Mouse (Mus musculus): ENCODE results near the gene Slamf1. TPM values are rescaled to one million over a fixed set of nuclear protein-coding genes. Genes with fewer than 3 reads are reported as not detected.

Slamf1 gene
- polyA plus RNA-seq, 1 experiment: 4.5 TPM

GRCm38 (mm10) chr1:171848201-171848600 is 81.3 kb downstream of the Slamf1 start:
- TF ChIP-seq CTCF (IDR thresholded peaks at IDR 0.05; ENCODE audit: extremely low read depth, insufficient read depth, insufficient read length, insufficient replicate concordance) (no peak), POLR2A (IDR thresholded peaks at IDR 0.05; ENCODE audit: low read depth, low read length) (no peak)
- Histone ChIP-seq H3K4me1 (ENCODE audit: control insufficient read depth, insufficient read depth, insufficient read length) (peaks cover 21% of the 10 kb centered on the region), H3K27ac (ENCODE audit: insufficient read depth, low read length) (peak overlapping the region; percentile 29; the same call in 1 of the 2 replicates), H3K27me3 (ENCODE audit: control insufficient read depth, insufficient read depth, low read length) (no peaks in the 10 kb centered on the region), H3K36me3 (ENCODE audit: control insufficient read depth, insufficient read depth, low read length) (peaks cover 6% of the 10 kb centered on the region), H3K4me3 (ENCODE audit: extremely low read depth, insufficient read depth, insufficient read length) (no peak overlapping the region)
- no peak for DNase-seq (ENCODE audit: low read depth in 1 of 2, low spot score in 2 of 2)

- peaks cover 7% of the 10 kb centered on the region for H3K36me3 ChIP-seq (ENCODE audit: control insufficient read depth, insufficient read depth, low read length)
- no peak overlapping the region for H3K27ac ChIP-seq (ENCODE audit: insufficient read depth, low read length)
- no peak for TF ChIP-seq POLR2A (IDR thresholded peaks at IDR 0.05; ENCODE audit: low read depth, low read length)
- no peak for TF ChIP-seq CTCF (IDR thresholded peaks at IDR 0.05; ENCODE audit: extremely low read depth, insufficient read depth, insufficient read length, insufficient replicate concordance)
- WGBS: 38% methylated on average over 4 of the region's 4 CpGs
- peak in 1 of 2 experiments; percentile 70 for DNase-seq (ENCODE audit: low read depth in 1 of 2, low spot score in 2 of 2)
- no peak overlapping the region for H3K4me3 ChIP-seq (ENCODE audit: extremely low read depth, insufficient read depth, insufficient read length)
- H3K27me3 ChIP-seq (ENCODE audit: control insufficient read depth, insufficient read depth, low read length): no peaks in the 10 kb centered on the region
- H3K4me1 ChIP-seq (ENCODE audit: control insufficient read depth, insufficient read depth, insufficient read length): peaks cover 21% of the 10 kb centered on the region
Measured at GRCm38 (mm10) chr1:171848757-171849156, 81.8 kb downstream of the Slamf1 start.

- H3K27me3 ChIP-seq (ENCODE audit: control insufficient read depth, insufficient read depth, low read length): no peaks in the 10 kb centered on the region
- TF ChIP-seq POLR2A (IDR thresholded peaks at IDR 0.05; ENCODE audit: low read depth, low read length) (0 out of 2 replicates have a peak, but pooled peaks have one; percentile 2), CTCF (IDR thresholded peaks at IDR 0.05; ENCODE audit: extremely low read depth, insufficient read depth, insufficient read length, insufficient replicate concordance) (no peak)
- DNase-seq (ENCODE audit: low read depth in 1 of 2, low spot score in 2 of 2): peak; percentile 44 to 64
- peaks cover 7% of the 10 kb centered on the region for H3K36me3 ChIP-seq (ENCODE audit: control insufficient read depth, insufficient read depth, low read length)
- peaks cover 16% of the 10 kb centered on the region for H3K4me1 ChIP-seq (ENCODE audit: control insufficient read depth, insufficient read depth, insufficient read length)
- WGBS: 15% methylated on average over 5 of the region's 5 CpGs
- H3K27ac ChIP-seq (ENCODE audit: insufficient read depth, low read length): peak overlapping the region; percentile 81
- H3K4me3 ChIP-seq (ENCODE audit: extremely low read depth, insufficient read depth, insufficient read length): no peak overlapping the region
Measured at GRCm38 (mm10) chr1:171849454-171849853, 82.5 kb downstream of the Slamf1 start.

Other genes with a start within 250 kb of the Slamf1 start
- gene Itln1, start 231.8 kb upstream of the Slamf1 start, polyA plus RNA-seq (2012; rRNA removed): 1.3 TPM in 1 of 2 replicates, not detected in the other
- gene Cd244a, start 207.9 kb upstream of the Slamf1 start, polyA plus RNA-seq (2012; rRNA removed): 5.7 and 6.8 TPM in 2 replicates
- 23.8 and 27.7 TPM in 2 replicates for gene Ly9, start 159.7 kb upstream of the Slamf1 start, polyA plus RNA-seq (2012; rRNA removed)
- gene Slamf7, start 114.1 kb upstream of the Slamf1 start, polyA plus RNA-seq (2012; rRNA removed): 9.6 and 12.3 TPM in 2 replicates
- gene Cd48, start 85.1 kb upstream of the Slamf1 start, polyA plus RNA-seq (2012; rRNA removed): 46.1 and 50.3 TPM in 2 replicates
- gene Cd84, start 72.6 kb downstream of the Slamf1 start, polyA plus RNA-seq (2012; rRNA removed): 8.4 and 10.9 TPM in 2 replicates
- 2.1 and 3.7 TPM in 2 replicates for gene Gm10521, start 128.5 kb downstream of the Slamf1 start, polyA plus RNA-seq (2012; rRNA removed)
- gene Slamf6, start 150.4 kb downstream of the Slamf1 start, polyA plus RNA-seq (2012; rRNA removed): 17.1 and 22.0 TPM in 2 replicates

Measured in spleen, adult 2 months (tissue).